Mouse (Mus musculus): ENCODE results near the gene Synj2.

The Synj2 gene

GRCm38 (mm10) chr17:5936276-5936675, 4.8 kb upstream of the Synj2 start:
- no peak for DNase-seq

DNA sequence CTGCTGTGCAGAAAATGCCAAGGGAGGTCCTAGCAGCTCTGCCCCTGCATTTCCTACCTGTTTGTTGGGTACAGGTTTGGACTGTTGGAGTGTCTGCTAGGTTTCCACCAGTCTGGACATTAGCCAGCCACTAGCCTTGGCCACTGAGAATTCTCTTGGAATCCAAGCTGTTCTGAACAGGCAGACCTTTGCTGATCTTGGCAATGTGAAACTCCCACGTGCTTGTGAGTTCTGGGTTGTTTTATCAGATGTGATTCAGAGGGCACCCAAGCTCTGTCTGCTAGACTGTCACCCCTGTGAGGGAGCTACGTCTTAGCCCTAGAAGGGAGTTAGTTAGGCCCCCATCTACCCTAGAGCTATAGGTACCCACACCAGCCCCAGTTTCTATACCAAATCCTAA, 3.6 kb upstream of the Synj2 start:
- DNase-seq, result peak; percentile 42

GRCm38 (mm10) chr17:5939871-5940270, 1.2 kb upstream of the Synj2 start:
- no peak for DNase-seq

GRCm38 (mm10) chr17:5940792-5941191, 288 bp upstream of the Synj2 start:
- DNase-seq, result peak; percentile 73

DNA sequence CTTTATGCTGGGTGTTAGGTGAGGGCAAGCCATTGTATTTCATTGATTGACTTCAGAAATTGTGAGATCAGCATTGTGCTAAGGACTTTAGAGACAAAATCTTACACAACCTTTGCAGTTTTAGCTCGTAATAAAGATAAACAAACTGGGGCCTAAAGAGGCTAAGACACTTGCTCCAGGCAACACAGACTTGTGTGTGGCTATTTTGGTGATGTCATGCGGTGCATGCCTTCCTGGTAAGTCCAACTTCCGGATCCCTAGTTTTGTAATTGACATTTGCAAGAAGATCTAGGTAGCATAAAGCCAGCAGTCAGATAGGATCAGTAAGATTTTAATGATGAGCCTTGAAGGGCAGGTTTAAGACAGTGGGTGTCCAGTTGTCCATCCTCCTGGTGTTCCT, 1.1 kb downstream of the Synj2 start:
- no peak for DNase-seq

- no peak for DNase-seq
These were observed 2.0 kb downstream of the Synj2 start for GRCm38 (mm10) chr17:5943053-5943452.

DNA sequence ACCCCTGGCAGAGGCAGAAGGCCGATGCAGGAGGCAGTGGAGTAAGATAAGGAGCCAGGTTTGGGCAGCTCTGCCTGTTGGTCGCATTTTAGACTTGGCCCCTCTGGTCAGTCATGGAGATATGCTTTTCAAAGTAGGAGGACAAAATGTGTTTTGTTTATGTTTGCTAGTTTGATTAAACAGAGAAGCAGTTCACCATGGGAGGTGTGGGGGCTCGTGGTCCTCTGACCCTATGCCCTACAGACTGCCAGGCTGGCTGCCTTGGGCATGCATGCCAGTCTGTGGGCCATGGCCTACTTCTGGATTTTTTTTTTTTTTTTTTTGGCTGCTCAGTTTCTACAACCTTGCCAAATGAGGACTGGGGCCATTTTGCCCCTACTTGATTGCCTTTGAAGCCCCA, 6.0 kb downstream of the Synj2 start:
- no peak for DNase-seq

- no peak for DNase-seq
These were observed 11.4 kb downstream of the Synj2 start for GRCm38 (mm10) chr17:5952455-5952854.

DNA sequence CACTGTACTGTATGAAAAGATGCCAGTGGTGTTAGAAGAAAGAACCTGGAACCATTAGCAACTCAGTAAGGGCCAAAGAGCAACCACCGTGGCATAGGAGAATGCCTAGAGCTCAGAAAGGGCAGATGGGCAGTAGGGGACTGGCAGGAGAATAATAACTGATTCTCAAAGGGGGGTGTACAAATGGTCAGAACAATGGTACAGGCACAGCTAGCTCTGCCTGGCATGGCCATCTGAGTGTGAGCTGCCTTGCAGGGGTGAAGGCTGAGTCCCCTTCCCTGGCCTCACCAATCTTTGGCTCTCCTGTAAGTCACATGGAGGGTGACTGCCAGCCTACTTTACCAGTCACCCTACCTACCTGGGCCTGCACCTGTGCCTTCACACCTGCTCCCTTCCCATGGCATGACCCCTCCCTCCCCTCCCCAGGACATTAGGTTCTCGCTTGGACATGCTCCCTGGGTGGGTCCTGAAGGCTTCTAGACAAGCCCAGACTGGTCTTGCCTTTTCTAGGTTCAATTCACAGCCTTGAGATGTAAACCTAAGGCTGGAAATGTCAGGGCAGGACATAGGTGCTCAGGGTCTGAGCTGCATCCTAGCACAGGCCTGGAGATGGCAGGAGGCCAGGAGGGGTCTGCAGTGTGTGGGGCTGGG, 15.4 kb downstream of the Synj2 start:
- no peak for DNase-seq

DNA sequence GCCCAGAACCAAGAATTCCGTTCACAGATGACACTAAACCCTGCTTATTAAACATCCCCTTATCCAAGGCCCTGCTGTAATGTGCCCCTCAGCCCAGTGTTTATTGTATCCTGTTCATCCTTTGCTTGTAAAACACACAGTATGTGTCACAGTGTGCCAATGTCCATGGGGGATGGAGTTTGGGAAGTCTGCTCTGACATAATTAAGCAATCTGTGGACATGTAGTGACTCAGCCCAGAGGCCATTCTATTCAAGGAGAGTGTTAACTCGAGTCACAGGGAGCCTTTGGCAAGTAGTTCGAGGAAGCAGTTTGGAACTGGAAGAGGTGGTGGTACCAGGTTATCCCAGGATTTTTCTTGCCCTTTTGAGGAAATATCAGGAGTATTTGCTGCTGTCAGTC, 16.0 kb downstream of the Synj2 start:
- no peak for DNase-seq

DNA sequence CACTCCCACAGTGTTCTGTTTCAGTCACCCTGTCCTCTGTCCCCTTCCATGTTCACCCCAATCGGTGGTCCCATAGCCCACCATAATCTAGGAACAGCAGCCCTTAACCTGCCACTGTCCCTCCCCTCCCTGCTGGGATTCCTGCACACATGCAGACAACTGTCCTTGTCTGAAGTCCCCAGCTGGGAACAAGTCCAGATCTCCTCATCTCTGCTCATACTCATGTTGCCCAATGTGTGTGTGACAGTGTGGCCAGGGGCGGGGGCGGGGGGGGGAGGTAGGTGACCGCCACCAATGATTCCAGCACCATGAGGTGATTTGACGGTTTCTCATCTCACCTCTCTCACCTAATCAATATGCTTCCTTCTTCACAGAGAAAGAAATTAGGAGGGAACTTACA, 17.1 kb downstream of the Synj2 start:
- DNase-seq, result no peak

GRCm38 (mm10) chr17:5958636-5959035, 17.6 kb downstream of the Synj2 start:
- DNase-seq, result no peak

DNA sequence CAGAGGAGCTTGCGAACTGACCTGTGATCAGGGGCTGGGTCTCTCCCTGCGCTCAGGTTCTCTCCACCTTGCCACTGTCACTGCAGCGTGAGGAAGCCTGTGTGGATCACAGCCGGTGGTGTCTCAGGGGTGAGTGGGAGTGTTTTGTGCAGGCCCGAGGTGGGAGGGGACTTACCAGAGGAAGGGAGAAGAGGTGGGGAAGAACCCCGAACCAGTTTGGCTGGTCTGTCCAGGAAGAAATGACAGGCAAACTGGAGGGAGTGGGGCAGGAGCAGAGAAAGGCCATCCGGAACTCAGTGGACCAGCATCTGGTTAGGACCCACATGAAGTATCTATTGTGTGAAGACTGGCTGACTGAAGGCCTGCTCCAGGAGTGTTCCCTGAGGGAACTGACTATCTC, 18.0 kb downstream of the Synj2 start:
- no peak for DNase-seq

DNA sequence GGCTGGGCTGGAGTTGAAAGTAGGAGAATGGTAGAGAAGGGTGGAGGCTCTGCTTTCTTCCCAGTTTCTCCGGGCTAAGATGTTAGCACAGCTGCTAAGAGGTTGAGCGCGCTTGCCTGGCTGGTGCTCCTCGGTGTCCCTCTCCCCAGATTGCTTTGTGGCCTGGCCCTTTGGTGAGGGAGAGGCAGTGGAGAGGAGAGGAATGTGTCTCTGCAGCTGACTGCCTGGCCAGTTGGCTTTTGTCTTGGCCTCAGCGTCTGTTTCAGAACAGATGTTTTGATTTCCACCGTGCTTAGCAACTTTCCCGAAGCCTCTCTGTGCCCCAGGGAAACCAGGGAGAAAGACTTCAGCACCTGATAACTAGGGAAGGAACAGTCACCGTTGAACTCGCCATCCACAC, 18.7 kb downstream of the Synj2 start:
- DNase-seq, result no peak

- no peak for DNase-seq
These were observed 22.7 kb downstream of the Synj2 start for GRCm38 (mm10) chr17:5963766-5964165.

DNA sequence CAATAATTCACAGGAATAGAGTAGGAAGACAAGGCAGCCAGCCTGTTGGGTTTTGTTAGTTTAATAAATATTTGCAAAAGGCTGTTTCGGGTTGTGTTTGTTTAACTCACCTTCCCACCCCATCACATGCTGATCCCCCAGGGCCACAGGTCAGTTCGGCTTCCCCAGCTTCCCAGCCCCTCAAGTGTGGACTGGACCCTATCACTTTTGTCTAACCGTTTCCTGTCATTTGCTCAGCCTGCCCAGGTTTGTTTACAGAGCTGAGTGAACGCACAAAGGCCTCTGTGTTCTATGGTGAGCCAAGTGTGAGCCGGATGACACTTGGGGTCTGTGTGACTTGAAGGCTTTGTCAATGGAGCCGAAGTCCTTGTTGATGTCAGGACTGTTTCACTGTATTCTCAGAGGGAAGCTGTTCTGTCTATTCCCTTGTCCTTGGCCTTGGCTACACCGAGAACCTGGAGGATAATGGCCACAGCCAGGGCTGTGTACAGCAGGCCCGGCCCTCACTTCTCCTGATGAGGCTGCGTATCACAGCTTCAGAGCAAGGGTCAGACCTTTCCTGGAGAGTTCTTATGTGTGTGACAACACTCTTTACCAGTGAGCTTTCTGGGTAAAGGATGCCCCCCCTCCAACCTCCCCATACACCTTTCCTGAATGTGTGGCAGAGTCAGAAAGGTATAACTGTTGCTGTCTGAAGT, 24.2 kb downstream of the Synj2 start:
- no peak for DNase-seq

DNA sequence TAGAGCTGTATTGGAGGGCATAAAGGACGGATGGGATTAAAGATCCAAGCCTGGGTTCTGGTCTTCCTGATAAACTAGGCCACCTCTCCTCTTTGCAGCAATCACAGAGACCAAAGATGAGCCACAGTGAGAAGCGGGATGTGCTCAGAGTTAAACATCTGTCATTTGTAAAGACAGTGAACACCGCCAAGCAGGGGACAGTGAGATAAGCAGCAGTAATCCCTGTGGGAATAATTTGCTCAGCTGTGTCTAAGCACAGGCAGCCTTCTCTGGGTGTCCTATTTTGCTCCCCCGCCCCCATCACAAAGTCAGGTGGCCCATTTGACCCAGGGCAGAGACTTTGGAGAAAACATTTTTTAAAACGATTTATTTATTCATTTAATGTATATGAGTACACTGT, 25.6 kb downstream of the Synj2 start:
- DNase-seq, result no peak

DNA sequence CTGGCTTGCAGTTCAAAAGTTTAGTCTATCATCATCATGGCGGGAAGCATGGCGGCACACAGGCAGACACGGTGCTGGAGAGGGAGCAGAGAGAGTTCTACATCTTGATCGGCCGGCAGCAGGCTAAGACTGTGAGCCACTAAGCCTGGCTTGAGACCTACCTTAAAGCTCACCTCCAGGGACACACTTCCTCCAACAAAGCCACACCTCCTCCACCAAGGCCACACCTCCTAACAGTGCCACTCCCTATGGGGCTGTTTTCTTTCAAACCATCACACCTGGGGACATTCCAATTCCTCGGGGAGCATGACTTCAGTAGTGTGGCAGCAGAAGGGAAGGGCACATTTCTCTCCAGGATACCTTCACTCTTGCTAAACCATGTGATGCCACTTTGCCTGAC, 27.5 kb downstream of the Synj2 start:
- no peak for DNase-seq

- no peak for DNase-seq
These were observed 28.2 kb downstream of the Synj2 start for GRCm38 (mm10) chr17:5969246-5969645.

DNA sequence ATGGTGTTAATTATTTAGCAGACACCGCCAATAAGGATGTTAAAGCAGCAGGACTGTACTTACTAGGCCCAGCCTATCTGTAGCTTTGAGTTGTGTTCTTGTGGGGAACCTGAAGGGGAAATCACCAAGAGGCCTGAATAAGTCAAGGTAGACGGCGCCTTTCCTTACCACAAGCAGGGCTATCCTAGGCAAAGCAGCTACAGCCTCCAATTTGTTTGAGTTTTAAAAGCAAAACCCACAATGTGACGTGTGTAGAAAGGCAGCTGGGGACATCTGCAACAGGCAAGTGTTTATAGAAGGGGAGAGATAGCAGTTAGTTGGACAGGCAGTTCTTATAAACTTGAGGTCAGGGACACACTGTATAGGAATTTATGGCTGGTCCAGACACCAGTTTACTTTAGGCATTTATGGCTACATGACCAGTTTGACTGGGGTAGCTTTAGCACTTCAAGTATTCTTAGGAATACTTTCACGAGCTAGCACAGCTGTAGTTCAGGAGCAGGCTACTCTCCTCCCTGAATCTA, 29.3 kb downstream of the Synj2 start:
- no peak for DNase-seq

- DNase-seq, result no peak
These were observed 32.5 kb downstream of the Synj2 start for GRCm38 (mm10) chr17:5973536-5973935.

DNA sequence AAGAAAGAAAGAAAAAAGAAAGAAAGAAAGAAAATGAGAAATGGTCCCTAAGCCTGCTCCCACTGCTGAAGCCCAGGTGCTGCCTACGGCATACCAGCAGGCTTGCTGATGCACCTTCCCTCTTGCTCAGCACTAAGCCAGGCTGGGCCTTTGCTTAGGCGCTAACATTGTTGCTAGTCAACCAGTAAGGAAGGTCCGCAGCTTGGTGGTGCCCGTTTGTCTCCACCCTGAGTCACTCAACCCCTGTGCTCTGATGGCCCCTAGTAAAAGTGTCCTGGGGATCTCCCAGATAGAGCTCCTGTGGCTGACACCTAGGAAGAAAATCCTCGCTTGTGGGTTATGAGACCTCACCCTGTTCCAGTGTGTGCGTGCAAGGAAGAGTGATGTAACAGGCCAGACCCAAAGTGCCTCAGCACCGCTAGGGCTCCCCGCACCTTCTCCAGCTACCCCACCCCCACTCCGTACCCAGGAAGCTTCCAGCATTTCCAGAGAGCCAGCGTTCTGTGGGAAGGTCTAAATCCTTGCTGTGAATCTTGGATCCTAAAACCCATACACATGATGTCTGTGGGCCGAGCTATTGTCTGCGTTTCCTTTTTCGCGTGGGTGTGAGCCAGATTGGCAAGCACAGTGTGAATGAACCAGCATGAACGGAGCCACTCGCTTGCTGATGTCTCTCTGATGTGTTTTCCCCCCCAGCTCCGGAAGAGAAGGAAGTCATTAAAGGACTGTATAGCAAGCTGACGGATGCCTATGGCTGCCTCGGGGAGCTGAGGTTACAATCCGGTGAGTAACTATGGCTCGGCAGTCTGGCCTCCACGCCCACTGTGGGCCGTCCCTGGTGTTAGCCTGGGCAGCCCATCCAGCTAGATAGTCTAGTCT, 34.3 kb downstream of the Synj2 start:
- peak; percentile 43 for DNase-seq

- no peak for DNase-seq
These were observed 35.4 kb downstream of the Synj2 start for GRCm38 (mm10) chr17:5976221-5977055.

Data from cerebellum, adult 8-10 months (tissue).